Mouse (Mus musculus) testis, adult 2 months (tissue): Measurements from ENCODE around the gene Tcf7l1. TPM values are rescaled to one million over a fixed set of nuclear protein-coding genes. Genes with fewer than 3 reads are reported as not detected.

Experiments used
- H3K27ac ChIP-seq: fragments of 200-500 bp; 2 replicates; pipeline ENCODE4 v1.5.1; 2012; ENCODE audit warnings: low read depth, low read length; ENCODE audit not compliant: control insufficient read depth, insufficient read depth
- H3K27me3 ChIP-seq: fragments of 200-500 bp; 2 replicates; pipeline ENCODE4 v1.6.1; 2012; ENCODE audit warnings: mild to moderate bottlenecking, low read length, moderate library complexity; ENCODE audit not compliant: control insufficient read depth, insufficient read depth
- H3K36me3 ChIP-seq: fragments of 200-500 bp; 2 replicates; pipeline ENCODE4 v1.6.1; 2012; ENCODE audit warnings: mild to moderate bottlenecking, low read length; ENCODE audit not compliant: control insufficient read depth, insufficient read depth
- H3K4me1 ChIP-seq: fragments of 200-500 bp; 2 replicates; pipeline ENCODE4 v1.6.1; 2012; ENCODE audit warnings: low read length; ENCODE audit not compliant: control insufficient read depth, insufficient read depth
- H3K4me3 ChIP-seq: fragments of 200-500 bp; 2 replicates; pipeline ENCODE4 v1.5.1; 2012; ENCODE audit warnings: low read depth, mild to moderate bottlenecking, low read length, moderate library complexity, mixed read lengths; ENCODE audit not compliant: control insufficient read depth
- CTCF ChIP-seq: fragments of 200-500 bp; IDR thresholded peaks from 2 replicates; pipeline ENCODE4 v1.5.1; 2012; ENCODE audit warnings: low read depth, mild to moderate bottlenecking, inconsistent platforms, low read length, moderate library complexity; ENCODE audit not compliant: control insufficient read depth, insufficient read depth, insufficient replicate concordance
- POLR2A ChIP-seq: fragments of 200-500 bp; IDR thresholded peaks from 2 replicates; pipeline ENCODE4 v1.6.1; 2012; ENCODE audit warnings: low read depth, mild to moderate bottlenecking, inconsistent platforms, low read length, moderate library complexity; ENCODE audit not compliant: control insufficient read depth
- polyA plus RNA-seq: library from polyadenylated mRNA; depleted of rRNA; stranded (reverse); fragments of >200 nt; gene quantifications from 2 replicates; pipeline ENCODE4 v1.2.3, GENCODE M21; 2012

Gene Tcf7l1
- polyA plus RNA-seq, 1 experiment: 3.0 TPM

GRCm38 (mm10) chr6:72825762-72826161, 36.7 kb upstream of the Tcf7l1 start:
- Histone ChIP-seq H3K27ac (no peak overlapping the region), H3K4me3 (no peak overlapping the region), H3K27me3 (no peaks in the 10 kb centered on the region), H3K4me1 (peaks cover 4% of the 10 kb centered on the region), H3K36me3 (no peaks in the 10 kb centered on the region)
- no peak for TF ChIP-seq CTCF

GRCm38 (mm10) chr6:72824971-72825737, 36.1 kb upstream of the Tcf7l1 start:
- H3K4me1 ChIP-seq: peaks cover 4% of the 10 kb centered on the region
- H3K4me3 ChIP-seq: peak overlapping the region; percentile 69
- H3K27me3 ChIP-seq: no peaks in the 10 kb centered on the region
- no peaks in the 10 kb centered on the region for H3K36me3 ChIP-seq
- no peak overlapping the region for H3K27ac ChIP-seq
- no peak for TF ChIP-seq POLR2A
- TF ChIP-seq CTCF: no peak

- no peaks in the 10 kb centered on the region for H3K27me3 ChIP-seq
- H3K27ac ChIP-seq: no peak overlapping the region
- TF ChIP-seq CTCF (no peak), POLR2A (no peak)
- H3K4me3 ChIP-seq: no peak overlapping the region
- H3K4me1 ChIP-seq: no peaks in the 10 kb centered on the region
- no peaks in the 10 kb centered on the region for H3K36me3 ChIP-seq
These were observed 24.4 kb upstream of the Tcf7l1 start for GRCm38 (mm10) chr6:72813456-72813855.

GRCm38 (mm10) chr6:72810248-72810647, 21.2 kb upstream of the Tcf7l1 start:
- TF ChIP-seq POLR2A: no peak
- no peak for TF ChIP-seq CTCF
- H3K4me3 ChIP-seq: no peak overlapping the region
- H3K36me3 ChIP-seq: no peaks in the 10 kb centered on the region
- no peaks in the 10 kb centered on the region for H3K4me1 ChIP-seq
- H3K27me3 ChIP-seq: no peaks in the 10 kb centered on the region
- no peak overlapping the region for H3K27ac ChIP-seq

GRCm38 (mm10) chr6:72809522-72810149, 20.6 kb upstream of the Tcf7l1 start:
- H3K27ac ChIP-seq: no peak overlapping the region
- no peaks in the 10 kb centered on the region for H3K27me3 ChIP-seq
- H3K4me1 ChIP-seq: no peaks in the 10 kb centered on the region
- no peak overlapping the region for H3K4me3 ChIP-seq
- no peak for TF ChIP-seq CTCF
- TF ChIP-seq POLR2A: no peak
- H3K36me3 ChIP-seq: no peaks in the 10 kb centered on the region

GRCm38 (mm10) chr6:72808342-72808741, 19.3 kb upstream of the Tcf7l1 start:
- TF ChIP-seq POLR2A (no peak), CTCF (no peak)
- H3K27ac ChIP-seq: no peak overlapping the region
- no peaks in the 10 kb centered on the region for H3K27me3 ChIP-seq
- no peaks in the 10 kb centered on the region for H3K4me1 ChIP-seq
- no peaks in the 10 kb centered on the region for H3K36me3 ChIP-seq
- no peak overlapping the region for H3K4me3 ChIP-seq

GRCm38 (mm10) chr6:72803669-72804068, 14.6 kb upstream of the Tcf7l1 start:
- Histone ChIP-seq H3K27ac (no peak overlapping the region), H3K4me3 (no peak overlapping the region), H3K36me3 (no peaks in the 10 kb centered on the region), H3K4me1 (no peaks in the 10 kb centered on the region), H3K27me3 (no peaks in the 10 kb centered on the region)
- no peak for TF ChIP-seq CTCF
- TF ChIP-seq POLR2A: no peak

- Histone ChIP-seq H3K4me3 (no peak overlapping the region), H3K36me3 (no peaks in the 10 kb centered on the region), H3K27ac (no peak overlapping the region), H3K27me3 (no peaks in the 10 kb centered on the region), H3K4me1 (no peaks in the 10 kb centered on the region)
- TF ChIP-seq POLR2A (no peak), CTCF (no peak)
These were observed 13.1 kb upstream of the Tcf7l1 start for GRCm38 (mm10) chr6:72802119-72802518.
